Mouse (Mus musculus): ENCODE results near the gene Gapdhs.

Gapdhs gene

DNA sequence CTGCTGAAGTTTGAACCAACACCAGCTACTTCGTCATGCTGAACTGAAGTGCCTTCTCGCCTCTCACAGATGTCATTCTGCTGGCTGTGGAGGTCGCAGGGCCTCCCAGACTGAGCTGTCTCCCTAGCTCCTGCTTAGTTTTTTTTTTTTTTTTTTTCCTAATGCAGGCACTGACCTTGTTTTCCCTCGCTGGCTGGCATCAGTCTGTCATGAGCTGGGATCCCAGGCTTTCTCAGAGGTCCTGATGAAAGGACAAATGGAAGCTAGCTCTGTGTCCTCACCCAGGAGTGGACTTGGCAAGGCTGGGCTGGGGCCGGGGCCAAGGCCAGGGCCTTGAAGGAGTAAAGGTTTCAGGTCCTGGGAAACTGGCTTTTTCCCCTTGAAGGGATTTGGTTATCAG lies 61.6 kb downstream of the Gapdhs start:
- no peak for DNase-seq (ENCODE audit: low read depth, low spot score)

Measured in WW6 (cell line).